Mouse (Mus musculus) CD4-positive naive resting alpha-beta T cell, adult 57 days (primary cell): Measurements from ENCODE around the gene Gm13276. TPM values are rescaled to one million over a fixed set of nuclear protein-coding genes. Genes with fewer than 3 reads are reported as not detected.

ENCODE experiments used
- total RNA-seq: library from RNA; stranded (reverse); gene quantifications from one replicate; pipeline ENCODE4 v1.2.4, GENCODE M21; 2023

The Gm13276 gene
- not detected for total RNA-seq

DNA sequence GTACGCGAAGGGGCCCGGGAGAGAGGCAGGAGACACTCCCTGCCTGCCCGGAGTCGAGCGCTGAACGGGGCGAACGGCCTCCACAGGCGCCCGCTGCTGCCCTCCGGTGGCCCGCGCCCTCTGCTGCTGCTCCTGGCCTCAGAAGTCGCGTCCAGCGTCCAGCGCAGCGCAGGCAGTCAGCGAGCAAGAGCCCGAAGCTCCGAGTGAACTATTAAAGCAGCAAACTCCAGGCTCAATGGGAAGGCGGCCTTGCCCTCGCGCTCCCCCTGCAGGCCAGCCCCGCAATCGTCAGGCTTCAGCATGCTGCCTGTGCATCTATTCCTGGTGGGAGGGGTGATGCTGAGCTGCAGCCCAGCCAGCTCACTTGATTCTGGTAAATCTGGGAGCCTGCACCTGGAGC lies at the start of gene Gm13276:
Gm13276 (plus strand) TSS at position 301 of the 400 bp plus-strand sequence.

DNA sequence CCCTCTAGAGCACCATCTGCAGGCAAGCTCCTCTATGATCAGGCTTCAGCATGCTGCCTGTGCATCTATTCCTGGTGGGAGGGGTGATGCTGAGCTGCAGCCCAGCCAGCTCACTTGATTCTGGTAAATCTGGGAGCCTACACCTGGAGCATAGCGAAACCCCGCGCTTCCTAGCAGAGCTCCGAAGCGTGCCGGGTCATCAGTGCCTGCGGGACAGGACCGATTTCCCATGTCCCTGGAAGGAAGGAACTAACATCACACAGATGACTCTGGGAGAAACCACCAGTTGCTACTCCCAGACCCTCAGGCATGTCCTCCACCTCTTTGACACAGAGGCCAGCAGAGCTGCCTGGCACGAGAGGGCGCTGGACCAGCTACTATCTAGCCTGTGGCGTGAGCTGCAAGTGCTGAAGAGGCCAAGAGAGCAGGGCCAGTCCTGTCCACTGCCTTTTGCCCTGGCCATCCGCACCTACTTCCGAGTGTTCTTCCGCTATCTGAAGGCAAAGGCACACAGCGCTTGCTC lies 30.6 kb upstream of the Gm13276 start, which contains the start of gene Gm13271:
Gm13271 (plus strand) TSS at position 51 of the 523 bp plus-strand sequence.

DNA sequence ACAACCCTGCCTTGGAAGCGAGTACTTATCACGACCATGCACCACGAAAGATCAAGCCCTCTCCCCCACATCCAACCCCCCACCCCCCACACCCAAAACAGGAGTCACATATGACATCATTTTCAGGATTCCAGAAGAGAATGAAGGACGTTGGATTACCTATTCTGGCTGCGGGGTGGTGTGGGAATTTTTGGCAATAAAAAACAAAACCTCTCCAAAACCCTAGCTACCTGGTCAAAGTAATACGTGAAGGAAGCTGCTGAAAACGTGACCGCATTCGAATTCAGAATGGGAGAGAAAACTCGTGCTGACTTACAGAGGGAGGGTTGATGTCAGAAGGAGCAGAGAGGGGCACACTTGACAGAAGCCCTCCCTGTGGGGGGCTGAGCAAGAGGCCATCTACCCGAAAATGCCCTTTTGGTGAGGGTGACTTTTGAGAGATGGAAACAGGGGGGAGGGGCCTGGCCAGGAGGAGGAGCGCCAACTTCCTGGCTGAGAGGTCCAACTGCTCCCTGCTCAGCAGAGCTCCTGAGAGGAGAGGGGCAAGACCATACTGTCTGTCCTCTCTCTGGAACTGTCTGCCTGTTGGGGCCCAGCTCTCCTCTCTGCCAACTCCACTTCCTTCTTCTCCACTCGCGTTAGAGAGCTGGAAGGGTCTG lies 25.8 kb upstream of the Gm13276 start, which contains the start of gene Gm13283:
Gm13283 (plus strand) TSS at position 510 of the 659 bp plus-strand sequence.

DNA sequence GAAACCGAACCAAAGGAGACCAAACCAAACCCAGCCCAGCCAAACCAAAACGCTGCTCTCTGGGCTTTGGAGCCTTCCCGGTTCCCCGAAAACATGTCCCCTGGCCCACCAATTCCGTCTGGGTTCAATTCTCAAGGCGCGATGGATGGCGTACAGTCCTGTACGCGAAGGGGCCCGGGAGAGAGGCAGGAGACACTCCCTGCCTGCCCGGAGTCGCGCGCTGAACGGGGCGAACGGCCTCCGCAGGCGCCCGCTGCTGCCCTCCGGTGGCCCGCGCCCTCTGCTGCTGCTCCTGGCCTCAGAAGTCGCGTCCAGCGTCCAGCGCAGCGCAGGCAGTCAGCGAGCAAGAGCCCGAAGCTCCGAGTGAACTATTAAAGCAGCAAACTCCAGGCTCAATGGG lies 12.0 kb upstream of the Gm13276 start, which contains the start of gene Gm13290:
Gm13290 (plus strand) TSS at position 301 of the 400 bp plus-strand sequence.

DNA sequence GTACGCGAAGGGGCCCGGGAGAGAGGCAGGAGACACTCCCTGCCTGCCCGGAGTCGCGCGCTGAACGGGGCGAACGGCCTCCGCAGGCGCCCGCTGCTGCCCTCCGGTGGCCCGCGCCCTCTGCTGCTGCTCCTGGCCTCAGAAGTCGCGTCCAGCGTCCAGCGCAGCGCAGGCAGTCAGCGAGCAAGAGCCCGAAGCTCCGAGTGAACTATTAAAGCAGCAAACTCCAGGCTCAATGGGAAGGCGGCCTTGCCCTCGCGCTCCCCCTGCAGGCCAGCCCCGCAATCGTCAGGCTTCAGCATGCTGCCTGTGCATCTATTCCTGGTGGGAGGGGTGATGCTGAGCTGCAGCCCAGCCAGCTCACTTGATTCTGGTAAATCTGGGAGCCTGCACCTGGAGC lies 8.9 kb upstream of the Gm13276 start, which contains the start of gene Gm13289:
Gm13289 (plus strand) TSS at position 301 of the 400 bp plus-strand sequence.

DNA sequence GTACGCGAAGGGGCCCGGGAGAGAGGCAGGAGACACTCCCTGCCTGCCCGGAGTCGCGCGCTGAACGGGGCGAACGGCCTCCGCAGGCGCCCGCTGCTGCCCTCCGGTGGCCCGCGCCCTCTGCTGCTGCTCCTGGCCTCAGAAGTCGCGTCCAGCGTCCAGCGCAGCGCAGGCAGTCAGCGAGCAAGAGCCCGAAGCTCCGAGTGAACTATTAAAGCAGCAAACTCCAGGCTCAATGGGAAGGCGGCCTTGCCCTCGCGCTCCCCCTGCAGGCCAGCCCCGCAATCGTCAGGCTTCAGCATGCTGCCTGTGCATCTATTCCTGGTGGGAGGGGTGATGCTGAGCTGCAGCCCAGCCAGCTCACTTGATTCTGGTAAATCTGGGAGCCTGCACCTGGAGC lies 6.0 kb upstream of the Gm13276 start, which contains the start of gene Gm13272:
Gm13272 (plus strand) TSS at position 301 of the 400 bp plus-strand sequence.

DNA sequence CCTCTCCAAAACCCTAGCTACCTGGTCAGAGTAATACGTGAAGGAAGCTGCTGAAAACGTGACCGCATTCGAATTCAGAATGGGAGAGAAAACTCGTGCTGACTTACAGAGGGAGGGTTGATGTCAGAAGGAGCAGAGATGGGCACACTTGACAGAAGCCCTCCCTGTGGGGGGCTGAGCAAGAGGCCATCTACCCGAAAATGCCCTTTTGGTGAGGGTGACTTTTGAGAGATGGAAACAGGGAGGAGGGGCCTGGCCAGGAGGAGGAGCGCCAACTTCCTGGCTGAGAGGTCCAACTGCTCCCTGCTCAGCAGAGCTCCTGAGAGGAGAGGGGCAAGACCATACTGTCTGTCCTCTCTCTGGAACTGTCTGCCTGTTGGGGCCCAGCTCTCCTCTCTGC lies 3.7 kb upstream of the Gm13276 start, which contains the start of gene Ifnz:
Ifnz (plus strand) TSS at position 301 of the 400 bp plus-strand sequence.

DNA sequence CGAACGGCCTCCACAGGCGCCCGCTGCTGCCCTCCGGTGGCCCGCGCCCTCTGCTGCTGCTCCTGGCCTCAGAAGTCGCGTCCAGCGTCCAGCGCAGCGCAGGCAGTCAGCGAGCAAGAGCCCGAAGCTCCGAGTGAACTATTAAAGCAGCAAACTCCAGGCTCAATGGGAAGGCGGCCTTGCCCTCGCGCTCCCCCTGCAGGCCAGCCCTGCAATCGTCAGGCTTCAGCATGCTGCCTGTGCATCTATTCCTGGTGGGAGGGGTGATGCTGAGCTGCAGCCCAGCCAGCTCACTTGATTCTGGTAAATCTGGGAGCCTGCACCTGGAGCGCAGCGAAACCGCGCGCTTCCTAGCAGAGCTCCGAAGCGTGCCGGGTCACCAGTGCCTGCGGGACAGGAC lies 2.9 kb downstream of the Gm13276 start, which contains the start of gene Gm13277:
Gm13277 (plus strand) TSS at position 231 of the 400 bp plus-strand sequence.

DNA sequence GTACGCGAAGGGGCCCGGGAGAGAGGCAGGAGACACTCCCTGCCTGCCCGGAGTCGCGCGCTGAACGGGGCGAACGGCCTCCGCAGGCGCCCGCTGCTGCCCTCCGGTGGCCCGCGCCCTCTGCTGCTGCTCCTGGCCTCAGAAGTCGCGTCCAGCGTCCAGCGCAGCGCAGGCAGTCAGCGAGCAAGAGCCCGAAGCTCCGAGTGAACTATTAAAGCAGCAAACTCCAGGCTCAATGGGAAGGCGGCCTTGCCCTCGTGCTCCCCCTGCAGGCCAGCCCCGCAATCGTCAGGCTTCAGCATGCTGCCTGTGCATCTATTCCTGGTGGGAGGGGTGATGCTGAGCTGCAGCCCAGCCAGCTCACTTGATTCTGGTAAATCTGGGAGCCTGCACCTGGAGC lies 5.7 kb downstream of the Gm13276 start, which contains the start of gene Gm13278:
Gm13278 (plus strand) TSS at position 301 of the 400 bp plus-strand sequence.

DNA sequence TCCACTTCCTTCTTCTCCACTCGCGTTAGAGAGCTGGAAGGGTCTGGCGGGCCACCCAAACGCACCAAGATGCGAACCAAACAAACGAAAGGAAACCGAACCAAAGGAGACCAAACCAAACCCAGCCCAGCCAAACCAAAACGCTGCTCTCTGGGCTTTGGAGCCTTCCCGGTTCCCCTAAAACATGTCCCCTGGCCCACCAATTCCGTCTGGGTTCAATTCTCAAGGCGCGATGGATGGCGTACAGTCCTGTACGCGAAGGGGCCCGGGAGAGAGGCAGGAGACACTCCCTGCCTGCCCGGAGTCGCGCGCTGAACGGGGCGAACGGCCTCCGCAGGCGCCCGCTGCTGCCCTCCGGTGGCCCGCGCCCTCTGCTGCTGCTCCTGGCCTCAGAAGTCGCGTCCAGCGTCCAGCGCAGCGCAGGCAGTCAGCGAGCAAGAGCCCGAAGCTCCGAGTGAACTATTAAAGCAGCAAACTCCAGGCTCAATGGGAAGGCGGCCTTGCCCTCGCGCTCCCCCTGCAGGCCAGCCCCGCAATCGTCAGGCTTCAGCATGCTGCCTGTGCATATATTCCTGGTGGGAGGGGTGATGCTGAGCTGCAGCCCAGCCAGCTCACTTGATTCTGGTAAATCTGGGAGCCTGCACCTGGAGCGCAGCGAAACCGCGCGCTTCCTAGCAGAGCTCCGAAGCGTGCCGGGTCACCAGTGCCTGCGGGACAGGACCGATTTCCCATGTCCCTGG lies 8.6 kb downstream of the Gm13276 start, which contains the start of gene Gm13275:
Gm13275 (plus strand) TSS at position 552 of the 740 bp plus-strand sequence.

DNA sequence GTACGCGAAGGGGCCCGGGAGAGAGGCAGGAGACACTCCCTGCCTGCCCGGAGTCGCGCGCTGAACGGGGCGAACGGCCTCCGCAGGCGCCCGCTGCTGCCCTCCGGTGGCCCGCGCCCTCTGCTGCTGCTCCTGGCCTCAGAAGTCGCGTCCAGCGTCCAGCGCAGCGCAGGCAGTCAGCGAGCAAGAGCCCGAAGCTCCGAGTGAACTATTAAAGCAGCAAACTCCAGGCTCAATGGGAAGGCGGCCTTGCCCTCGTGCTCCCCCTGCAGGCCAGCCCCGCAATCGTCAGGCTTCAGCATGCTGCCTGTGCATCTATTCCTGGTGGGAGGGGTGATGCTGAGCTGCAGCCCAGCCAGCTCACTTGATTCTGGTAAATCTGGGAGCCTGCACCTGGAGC lies 11.6 kb downstream of the Gm13276 start, which contains the start of gene Gm13279:
Gm13279 (plus strand) TSS at position 301 of the 400 bp plus-strand sequence.

DNA sequence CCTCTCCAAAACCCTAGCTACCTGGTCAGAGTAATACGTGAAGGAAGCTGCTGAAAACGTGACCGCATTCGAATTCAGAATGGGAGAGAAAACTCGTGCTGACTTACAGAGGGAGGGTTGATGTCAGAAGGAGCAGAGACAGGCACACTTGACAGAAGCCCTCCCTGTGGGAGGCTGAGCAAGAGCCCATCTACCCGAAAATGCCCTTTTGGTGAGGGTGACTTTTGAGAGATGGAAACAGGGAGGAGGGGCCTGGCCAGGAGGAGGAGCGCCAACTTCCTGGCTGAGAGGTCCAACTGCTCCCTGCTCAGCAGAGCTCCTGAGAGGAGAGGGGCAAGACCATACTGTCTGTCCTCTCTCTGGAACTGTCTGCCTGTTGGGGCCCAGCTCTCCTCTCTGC lies 13.9 kb downstream of the Gm13276 start, which contains the start of gene Gm13285:
Gm13285 (plus strand) TSS at position 301 of the 400 bp plus-strand sequence.

DNA sequence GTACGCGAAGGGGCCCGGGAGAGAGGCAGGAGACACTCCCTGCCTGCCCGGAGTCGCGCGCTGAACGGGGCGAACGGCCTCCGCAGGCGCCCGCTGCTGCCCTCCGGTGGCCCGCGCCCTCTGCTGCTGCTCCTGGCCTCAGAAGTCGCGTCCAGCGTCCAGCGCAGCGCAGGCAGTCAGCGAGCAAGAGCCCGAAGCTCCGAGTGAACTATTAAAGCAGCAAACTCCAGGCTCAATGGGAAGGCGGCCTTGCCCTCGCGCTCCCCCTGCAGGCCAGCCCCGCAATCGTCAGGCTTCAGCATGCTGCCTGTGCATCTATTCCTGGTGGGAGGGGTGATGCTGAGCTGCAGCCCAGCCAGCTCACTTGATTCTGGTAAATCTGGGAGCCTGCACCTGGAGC lies 17.4 kb downstream of the Gm13276 start, which contains the start of gene Gm13287:
Gm13287 (plus strand) TSS at position 301 of the 400 bp plus-strand sequence.

DNA sequence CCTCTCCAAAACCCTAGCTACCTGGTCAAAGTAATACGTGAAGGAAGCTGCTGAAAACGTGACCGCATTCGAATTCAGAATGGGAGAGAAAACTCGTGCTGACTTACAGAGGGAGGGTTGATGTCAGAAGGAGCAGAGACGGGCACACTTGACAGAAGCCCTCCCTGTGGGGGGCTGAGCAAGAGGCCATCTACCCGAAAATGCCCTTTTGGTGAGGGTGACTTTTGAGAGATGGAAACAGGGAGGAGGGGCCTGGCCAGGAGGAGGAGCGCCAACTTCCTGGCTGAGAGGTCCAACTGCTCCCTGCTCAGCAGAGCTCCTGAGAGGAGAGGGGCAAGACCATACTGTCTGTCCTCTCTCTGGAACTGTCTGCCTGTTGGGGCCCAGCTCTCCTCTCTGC lies 19.7 kb downstream of the Gm13276 start, which contains the start of gene Gm13288:
Gm13288 (plus strand) TSS at position 301 of the 400 bp plus-strand sequence.

DNA sequence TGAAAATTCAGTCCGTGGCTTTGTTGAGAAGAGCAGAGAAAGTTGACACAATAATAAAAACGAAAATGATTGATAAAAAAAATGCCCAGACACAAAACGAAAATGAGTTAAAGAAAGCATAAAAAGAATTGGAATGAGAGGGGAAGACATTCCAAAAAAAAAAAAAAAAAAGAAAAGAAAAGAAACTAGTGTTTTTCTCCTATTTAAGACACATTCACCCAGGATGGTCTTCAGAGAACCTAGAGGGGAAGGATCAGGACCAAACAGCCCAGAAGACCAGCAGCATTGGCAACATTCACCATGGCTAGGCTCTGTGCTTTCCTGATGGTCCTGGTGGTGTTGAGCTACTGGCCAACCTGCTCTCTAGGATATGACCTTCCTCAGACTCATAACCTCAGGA lies 30.4 kb downstream of the Gm13276 start, which contains the start of gene Ifna7:
Ifna7 (plus strand) TSS at position 301 of the 400 bp plus-strand sequence.

DNA sequence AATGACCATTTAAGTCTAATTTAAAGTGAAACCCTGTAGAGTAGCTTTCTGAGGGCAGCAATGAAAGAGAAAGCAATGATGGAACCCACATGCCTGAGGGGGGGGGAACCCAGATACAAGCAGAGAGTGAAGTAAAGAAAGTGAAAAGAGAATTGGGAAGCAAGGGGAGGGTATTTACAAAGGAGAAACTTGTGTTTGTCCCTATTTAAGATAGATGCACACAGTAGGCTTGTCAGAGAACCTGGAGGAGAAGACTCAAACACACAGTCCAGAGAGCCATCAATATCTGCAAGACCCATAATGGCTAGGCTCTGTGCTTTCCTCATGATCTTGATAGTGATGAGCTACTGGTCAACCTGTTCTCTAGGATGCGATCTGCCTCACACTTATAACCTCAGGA lies 34.1 kb downstream of the Gm13276 start, which contains the start of gene Ifna11:
Ifna11 (plus strand) TSS at position 301 of the 400 bp plus-strand sequence.

DNA sequence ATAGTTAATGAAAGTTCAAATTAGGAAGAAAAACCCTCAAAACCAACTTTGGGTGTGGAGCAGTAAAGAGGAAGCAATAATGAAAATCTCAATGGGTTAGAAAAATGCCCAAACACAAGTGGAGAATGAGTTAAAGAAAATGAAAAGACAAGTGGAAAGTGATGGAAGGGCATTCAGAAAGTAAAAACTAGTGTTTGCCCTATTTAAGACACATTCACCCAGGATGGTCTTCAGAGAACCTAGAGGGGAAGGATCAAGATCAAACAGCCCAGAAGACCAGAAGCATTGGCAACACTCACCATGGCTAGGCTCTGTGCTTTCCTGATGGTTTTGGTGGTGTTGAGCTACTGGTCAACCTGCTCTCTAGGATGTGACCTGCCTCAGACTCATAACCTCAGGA lies 41.6 kb downstream of the Gm13276 start, which contains the start of gene Ifna6:
Ifna6 (plus strand) TSS at position 301 of the 400 bp plus-strand sequence.

DNA sequence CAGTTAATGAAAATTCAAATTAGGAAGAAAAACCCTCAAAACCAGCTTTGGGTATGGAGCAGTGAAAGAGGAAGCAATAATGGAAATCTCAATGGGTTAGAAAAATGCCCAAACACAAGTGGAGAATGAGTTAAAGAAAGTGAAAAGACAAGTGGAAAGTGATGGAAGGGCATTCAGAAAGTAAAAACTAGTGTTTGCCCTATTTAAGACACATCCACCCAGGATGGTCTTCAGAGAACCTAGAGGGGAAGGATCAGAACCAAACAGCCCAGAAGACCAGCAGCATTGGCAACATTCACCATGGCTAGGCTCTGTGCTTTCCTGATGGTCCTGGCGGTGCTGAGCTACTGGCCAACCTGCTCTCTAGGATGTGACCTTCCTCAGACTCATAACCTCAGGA lies 49.7 kb downstream of the Gm13276 start, which contains the start of gene Ifna5:
Ifna5 (plus strand) TSS at position 301 of the 400 bp plus-strand sequence.

